Mouse (Mus musculus): ENCODE data around the gene Rab3b. TPM values are rescaled to one million over a fixed set of nuclear protein-coding genes. Genes with fewer than 3 reads are reported as not detected.
"Not testable (repeated sequence)": the region's sequence is repeated elsewhere in the genome, so short reads cannot be mapped to it uniquely, and the experiment has no call there.

Rab3b gene
- polyA plus RNA-seq, 1 experiment from 2014 or later = 9.7 TPM

- no peak for ATAC-seq (replicated peaks; ENCODE audit: low FRiP score)
- WGBS = 29% methylated on average over 6 of the region's 6 CpGs
- no peak for DNase-seq (ENCODE audit: low spot score)
Measured at GRCm38 (mm10) chr4:108905859-108906258, 27.0 kb downstream of the Rab3b start.

GRCm38 (mm10) chr4:108907475-108907874 lies 28.6 kb downstream of the Rab3b start:
- H3K4me3 ChIP-seq (ENCODE audit: low read depth, low read length) = no peak overlapping the region
- H3K9me3 ChIP-seq (ENCODE audit: control insufficient read depth, low read length) = no peaks in the 10 kb centered on the region
- H3K4me1 ChIP-seq (replicated peaks; ENCODE audit: control insufficient read depth, insufficient read depth, low read length) = no peaks in the 10 kb centered on the region
- ATAC-seq (replicated peaks; ENCODE audit: low FRiP score) = no peak
- H3K36me3 ChIP-seq (ENCODE audit: control insufficient read depth, insufficient read depth, low read length) = no peaks in the 10 kb centered on the region
- no peak overlapping the region for H3K9ac ChIP-seq (ENCODE audit: low read depth, low read length)
- no peak overlapping the region for H3K4me2 ChIP-seq
- H3K27ac ChIP-seq (ENCODE audit: low read depth, low read length) = no peak overlapping the region
- no peak for DNase-seq (ENCODE audit: low spot score)
- no peaks in the 10 kb centered on the region for H3K27me3 ChIP-seq (replicated peaks; ENCODE audit: control insufficient read depth, insufficient read depth, low read length)

More at GRCm38 (mm10) chr4:108905859-108906258, 27.0 kb downstream of the Rab3b start:
- H3K4me1 ChIP-seq (replicated peaks; ENCODE audit: control insufficient read depth, insufficient read depth, low read length) = no peaks in the 10 kb centered on the region
- no peaks in the 10 kb centered on the region for H3K27me3 ChIP-seq (replicated peaks; ENCODE audit: control insufficient read depth, insufficient read depth, low read length)
- H3K4me3 ChIP-seq (ENCODE audit: low read depth, low read length) = no peak overlapping the region
- H3K9ac ChIP-seq (ENCODE audit: low read depth, low read length) = no peak overlapping the region
- H3K4me2 ChIP-seq = no peak overlapping the region
- H3K27ac ChIP-seq (ENCODE audit: low read depth, low read length) = no peak overlapping the region
- no peaks in the 10 kb centered on the region for H3K36me3 ChIP-seq (ENCODE audit: control insufficient read depth, insufficient read depth, low read length)
- no peaks in the 10 kb centered on the region for H3K9me3 ChIP-seq (ENCODE audit: control insufficient read depth, low read length)

GRCm38 (mm10) chr4:108909872-108910425 lies 31.1 kb downstream of the Rab3b start:
- no peak overlapping the region for H3K4me2 ChIP-seq
- WGBS = 51% methylated on average over 8 of the region's 8 CpGs
- no peak for DNase-seq (ENCODE audit: low spot score)

DNA sequence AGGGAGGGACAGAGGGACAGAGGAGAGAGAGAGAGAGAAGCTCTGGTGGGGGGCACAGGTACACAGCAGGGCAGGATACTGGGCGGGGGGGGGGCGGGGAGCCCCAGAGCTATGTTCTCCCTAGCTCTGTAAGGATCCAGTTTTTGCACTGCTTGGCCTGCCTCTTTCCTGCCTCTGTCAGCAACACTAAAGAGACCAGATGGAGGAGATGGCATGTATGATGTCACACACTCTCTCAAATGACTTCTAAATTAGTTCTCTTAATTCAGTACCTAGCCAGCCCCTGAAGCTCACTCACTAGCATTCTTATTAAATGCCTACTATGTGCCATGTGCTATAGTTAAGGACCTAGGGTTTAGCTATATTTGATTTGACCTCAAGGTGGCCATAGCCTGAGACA lies 33.0 kb downstream of the Rab3b start:
- DNase-seq (ENCODE audit: low spot score) (no peak), ATAC-seq (replicated peaks; ENCODE audit: low FRiP score) (no peak)
- no peaks in the 10 kb centered on the region for H3K9me3 ChIP-seq (ENCODE audit: control insufficient read depth, low read length)
- no peaks in the 10 kb centered on the region for H3K36me3 ChIP-seq (ENCODE audit: control insufficient read depth, insufficient read depth, low read length)
- H3K27me3 ChIP-seq (replicated peaks; ENCODE audit: control insufficient read depth, insufficient read depth, low read length) = no peaks in the 10 kb centered on the region
- no peaks in the 10 kb centered on the region for H3K4me1 ChIP-seq (replicated peaks; ENCODE audit: control insufficient read depth, insufficient read depth, low read length)
- WGBS = 86% methylated on average over 2 of the region's 2 CpGs
- no peak overlapping the region for H3K4me2 ChIP-seq
- H3K9ac ChIP-seq (ENCODE audit: low read depth, low read length) = no peak overlapping the region
- no peak overlapping the region for H3K4me3 ChIP-seq (ENCODE audit: low read depth, low read length)
- no peak overlapping the region for H3K27ac ChIP-seq (ENCODE audit: low read depth, low read length)

More at GRCm38 (mm10) chr4:108909872-108910425, 31.1 kb downstream of the Rab3b start:
- H3K4me3 ChIP-seq (ENCODE audit: low read depth, low read length) = no peak overlapping the region
- H3K27me3 ChIP-seq (replicated peaks; ENCODE audit: control insufficient read depth, insufficient read depth, low read length) = no peaks in the 10 kb centered on the region
- no peaks in the 10 kb centered on the region for H3K9me3 ChIP-seq (ENCODE audit: control insufficient read depth, low read length)
- no peaks in the 10 kb centered on the region for H3K36me3 ChIP-seq (ENCODE audit: control insufficient read depth, insufficient read depth, low read length)
- H3K9ac ChIP-seq (ENCODE audit: low read depth, low read length) = no peak overlapping the region
- H3K27ac ChIP-seq (ENCODE audit: low read depth, low read length) = no peak overlapping the region
- no peaks in the 10 kb centered on the region for H3K4me1 ChIP-seq (replicated peaks; ENCODE audit: control insufficient read depth, insufficient read depth, low read length)
- no peak for ATAC-seq (replicated peaks; ENCODE audit: low FRiP score)

DNA sequence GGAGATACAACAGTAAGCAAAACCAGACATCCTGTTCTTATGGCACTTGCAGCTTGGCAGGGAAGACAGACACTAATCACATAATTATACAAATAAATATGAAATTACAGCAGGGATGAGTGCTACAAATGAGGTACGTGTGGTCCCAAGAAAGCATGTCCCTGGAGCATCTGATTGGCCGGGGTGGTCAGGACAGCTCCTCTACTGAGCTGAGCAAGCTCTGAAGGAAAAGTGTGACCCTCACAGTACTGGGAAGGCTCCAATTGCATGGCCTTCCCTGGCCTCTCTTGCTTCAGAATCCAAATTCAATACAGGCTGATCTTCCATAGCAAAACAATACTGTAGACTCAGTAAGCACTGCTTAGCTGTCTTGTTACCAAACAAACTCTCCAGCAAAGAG lies 34.3 kb downstream of the Rab3b start:
- ATAC-seq (replicated peaks; ENCODE audit: low FRiP score) (no peak), DNase-seq (ENCODE audit: low spot score) (no peak)
- H3K9ac ChIP-seq (ENCODE audit: low read depth, low read length) = no peak overlapping the region
- no peak overlapping the region for H3K4me2 ChIP-seq
- no peak overlapping the region for H3K27ac ChIP-seq (ENCODE audit: low read depth, low read length)
- H3K4me1 ChIP-seq (replicated peaks; ENCODE audit: control insufficient read depth, insufficient read depth, low read length) = no peaks in the 10 kb centered on the region
- H3K27me3 ChIP-seq (replicated peaks; ENCODE audit: control insufficient read depth, insufficient read depth, low read length) = no peaks in the 10 kb centered on the region
- 82% methylated on average over 2 of the region's 2 CpGs for WGBS
- no peak overlapping the region for H3K4me3 ChIP-seq (ENCODE audit: low read depth, low read length)
- no peaks in the 10 kb centered on the region for H3K36me3 ChIP-seq (ENCODE audit: control insufficient read depth, insufficient read depth, low read length)
- H3K9me3 ChIP-seq (ENCODE audit: control insufficient read depth, low read length) = no peaks in the 10 kb centered on the region

DNA sequence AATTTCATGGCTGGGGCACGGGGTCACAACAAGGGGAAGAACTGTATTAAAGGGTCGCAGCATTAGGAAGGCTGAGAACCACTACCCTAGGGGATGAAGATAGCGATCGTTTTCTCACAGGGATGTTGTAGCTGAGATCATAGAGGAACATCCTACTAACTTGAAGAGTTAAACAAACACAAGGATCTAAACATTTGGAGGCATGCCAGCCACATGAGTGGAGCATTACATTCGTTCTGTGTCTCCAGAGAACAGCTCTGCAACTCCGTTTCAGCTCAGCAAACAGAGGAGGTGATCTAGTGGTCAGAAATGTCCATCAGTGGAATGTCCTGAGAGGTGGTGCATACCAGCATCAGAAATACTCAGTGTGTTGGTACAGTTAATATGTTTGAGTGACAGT lies 35.5 kb downstream of the Rab3b start:
- ATAC-seq (replicated peaks; ENCODE audit: low FRiP score) (no peak), DNase-seq (ENCODE audit: low spot score) (no peak)
- 65% methylated on average over 6 of the region's 6 CpGs for WGBS
- Histone ChIP-seq H3K9ac (ENCODE audit: low read depth, low read length) (no peak overlapping the region), H3K4me2 (no peak overlapping the region), H3K27me3 (replicated peaks; ENCODE audit: control insufficient read depth, insufficient read depth, low read length) (no peaks in the 10 kb centered on the region), H3K27ac (ENCODE audit: low read depth, low read length) (no peak overlapping the region), H3K9me3 (ENCODE audit: control insufficient read depth, low read length) (no peaks in the 10 kb centered on the region), H3K36me3 (ENCODE audit: control insufficient read depth, insufficient read depth, low read length) (no peaks in the 10 kb centered on the region), H3K4me3 (ENCODE audit: low read depth, low read length) (no peak overlapping the region), H3K4me1 (replicated peaks; ENCODE audit: control insufficient read depth, insufficient read depth, low read length) (no peaks in the 10 kb centered on the region)

DNA sequence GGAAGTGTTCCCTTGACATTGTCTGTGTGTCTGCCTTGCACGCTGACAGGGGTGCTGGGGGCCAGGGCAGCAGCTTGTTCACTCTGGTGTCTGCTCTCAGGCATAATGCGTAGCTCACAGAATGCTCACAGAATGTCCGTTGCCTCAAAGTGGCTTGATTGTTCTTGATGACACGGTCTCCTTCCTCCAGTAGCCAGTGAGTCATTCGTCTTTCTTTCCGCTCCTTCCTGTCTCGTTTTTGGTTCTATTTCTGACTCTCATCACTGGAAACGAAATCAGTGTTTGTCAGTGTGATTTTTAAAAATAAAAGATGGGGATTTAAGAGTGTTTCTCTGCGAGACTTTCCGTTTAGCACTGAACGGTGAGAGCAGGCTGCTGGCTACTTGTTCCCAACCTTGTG lies 36.2 kb downstream of the Rab3b start:
- Histone ChIP-seq H3K27me3 (replicated peaks; ENCODE audit: control insufficient read depth, insufficient read depth, low read length) (no peaks in the 10 kb centered on the region), H3K36me3 (ENCODE audit: control insufficient read depth, insufficient read depth, low read length) (no peaks in the 10 kb centered on the region), H3K27ac (ENCODE audit: low read depth, low read length) (no peak overlapping the region), H3K4me1 (replicated peaks; ENCODE audit: control insufficient read depth, insufficient read depth, low read length) (no peaks in the 10 kb centered on the region), H3K4me2 (no peak overlapping the region), H3K4me3 (ENCODE audit: low read depth, low read length) (no peak overlapping the region), H3K9me3 (ENCODE audit: control insufficient read depth, low read length) (no peaks in the 10 kb centered on the region), H3K9ac (ENCODE audit: low read depth, low read length) (no peak overlapping the region)
- DNase-seq (ENCODE audit: low spot score) = no peak
- no peak for ATAC-seq (replicated peaks; ENCODE audit: low FRiP score)
- 59% methylated on average over 11 of the region's 11 CpGs for WGBS

- no peaks in the 10 kb centered on the region for H3K4me1 ChIP-seq (replicated peaks; ENCODE audit: control insufficient read depth, insufficient read depth, low read length)
- no peaks in the 10 kb centered on the region for H3K27me3 ChIP-seq (replicated peaks; ENCODE audit: control insufficient read depth, insufficient read depth, low read length)
- H3K27ac ChIP-seq (ENCODE audit: low read depth, low read length) = no peak overlapping the region
- H3K9me3 ChIP-seq (ENCODE audit: control insufficient read depth, low read length) = no peaks in the 10 kb centered on the region
- ATAC-seq (replicated peaks; ENCODE audit: low FRiP score) = no peak
- no peaks in the 10 kb centered on the region for H3K36me3 ChIP-seq (ENCODE audit: control insufficient read depth, insufficient read depth, low read length)
- H3K4me2 ChIP-seq = no peak overlapping the region
- no peak overlapping the region for H3K4me3 ChIP-seq (ENCODE audit: low read depth, low read length)
- H3K9ac ChIP-seq (ENCODE audit: low read depth, low read length) = no peak overlapping the region
- DNase-seq (ENCODE audit: low spot score) = no peak
- WGBS = 73% methylated on average over 3 of the region's 3 CpGs
Measured at GRCm38 (mm10) chr4:108917654-108918053, 38.8 kb downstream of the Rab3b start.

- not testable (repeated sequence) for H3K36me3 ChIP-seq (ENCODE audit: control insufficient read depth, insufficient read depth, low read length); ATAC-seq (replicated peaks; ENCODE audit: low FRiP score); H3K4me1 ChIP-seq (replicated peaks; ENCODE audit: control insufficient read depth, insufficient read depth, low read length); H3K4me3 ChIP-seq (ENCODE audit: low read depth, low read length); H3K4me2 ChIP-seq; H3K9me3 ChIP-seq (ENCODE audit: control insufficient read depth, low read length); DNase-seq (ENCODE audit: low spot score); H3K9ac ChIP-seq (ENCODE audit: low read depth, low read length); H3K27ac ChIP-seq (ENCODE audit: low read depth, low read length); H3K27me3 ChIP-seq (replicated peaks; ENCODE audit: control insufficient read depth, insufficient read depth, low read length)
- WGBS = 80% methylated on average over 9 of the region's 9 CpGs
Measured at GRCm38 (mm10) chr4:108927945-108928344, 49.1 kb downstream of the Rab3b start.
